Mouse (Mus musculus) subcutaneous adipose tissue, adult 2 months (tissue): ENCODE measurements around the gene Ppil6. TPM values are rescaled to one million over a fixed set of nuclear protein-coding genes. Genes with fewer than 3 reads are reported as not detected.

Experiments
- polyA plus RNA-seq: library from polyadenylated mRNA; depleted of rRNA; stranded (reverse); fragments of >200 nt; gene quantifications from 2 replicates; pipeline ENCODE4 v1.2.3, GENCODE M21; 2012; ENCODE audit warnings: low replicate concordance; rRNA removed

The Ppil6 gene
- 1.1 TPM in 1 of 2 replicates, not detected in the other for polyA plus RNA-seq

GRCm38 (mm10) chr10:41489708-41490517 lies at the start of gene Ppil6, which contains the start of gene Smpd2:
Gene Ppil6, plus strand, starts transcription at chr10:41490439.
Gene Smpd2, minus strand, starts transcription at chr10:41490369.

GRCm38 (mm10) chr10:41450137-41450670 lies 40.0 kb upstream of the Ppil6 start, which contains the start of gene Zbtb24:
Gene Zbtb24, plus strand, starts transcription at chr10:41450383.

GRCm38 (mm10) chr10:41476171-41477017 lies 13.8 kb upstream of the Ppil6 start, which contains the start of gene Mical1:
Gene Mical1, plus strand, starts transcription at chr10:41476314.

GRCm38 (mm10) chr10:41518981-41519618 lies 28.9 kb downstream of the Ppil6 start, which contains the start of gene Cd164:
Gene Cd164, plus strand, starts transcription at chr10:41519414.

Other genes starting within 250 kb of the Ppil6 start
- gene Fig4, start 187.2 kb upstream of the Ppil6 start, polyA plus RNA-seq = 12.9 and 13.8 TPM in 2 replicates
- gene Ak9, start 186.5 kb upstream of the Ppil6 start, polyA plus RNA-seq = 0.03 TPM in 1 of 2 replicates, not detected in the other
- 12.3 and 16.2 TPM in 2 replicates for gene Zbtb24, start 40.1 kb upstream of the Ppil6 start, polyA plus RNA-seq
- 27.9 and 61.0 TPM in 2 replicates for gene Mical1, start 14.1 kb upstream of the Ppil6 start, polyA plus RNA-seq
- 63.7 and 106 TPM in 2 replicates for gene Smpd2, start 70 bp upstream of the Ppil6 start, polyA plus RNA-seq
- 204 and 344 TPM in 2 replicates for gene Cd164, start 29.0 kb downstream of the Ppil6 start, polyA plus RNA-seq
- 1.1 and 1.6 TPM in 2 replicates for gene Ccdc162, start 226.2 kb downstream of the Ppil6 start, polyA plus RNA-seq